Mouse (Mus musculus): ENCODE data around the gene Adh6a.
"Not testable (repeated sequence)": the region's sequence is repeated elsewhere in the genome, so short reads cannot be mapped to it uniquely, and the experiment has no call there.

Gene Adh6a

DNA sequence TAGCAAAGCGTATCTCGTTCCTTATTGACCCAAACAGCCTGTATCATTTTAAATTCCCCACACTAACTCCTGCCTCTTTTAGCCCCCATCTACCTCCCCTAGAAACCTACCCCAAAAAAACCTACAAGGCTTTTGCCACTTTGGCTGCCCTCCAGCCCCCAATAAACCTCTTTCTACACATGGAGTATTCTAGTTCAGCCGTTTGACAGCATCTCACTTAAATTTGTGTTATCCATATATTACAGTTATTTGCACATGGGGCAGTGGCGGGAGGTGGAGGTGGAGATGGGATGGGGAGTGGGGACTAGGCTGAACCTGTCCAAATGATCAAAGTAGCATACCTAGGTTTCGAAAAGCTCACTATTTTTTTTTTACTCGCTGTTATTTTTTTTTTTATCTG, 12.4 kb downstream of the Adh6a start:
- no peak for DNase-seq (ENCODE audit: low read depth)

DNA sequence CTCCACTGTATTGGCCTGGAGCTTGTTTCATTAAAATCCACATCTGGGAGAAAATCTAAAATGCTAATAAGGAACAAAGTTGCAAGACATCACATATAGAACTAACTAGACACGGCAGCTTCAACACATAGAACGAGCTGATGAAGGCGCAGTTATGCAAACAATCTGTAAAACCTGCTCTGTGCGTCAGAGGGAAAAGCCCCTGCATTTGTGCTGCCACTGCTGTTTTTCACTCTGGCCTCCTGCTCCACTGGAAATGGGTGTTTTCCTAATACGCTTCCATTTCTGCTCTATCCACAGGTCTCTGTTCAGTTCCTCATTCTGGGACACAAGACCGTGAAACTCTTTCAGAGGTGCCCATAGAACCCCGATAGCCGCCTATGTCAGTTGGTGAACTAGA, 20.8 kb downstream of the Adh6a start:
- peak; percentile 10 for DNase-seq (ENCODE audit: low read depth)

- peak; percentile 44 for DNase-seq (ENCODE audit: low read depth)
Measured at GRCm38 (mm10) chr3:138334320-138334719, 21.2 kb downstream of the Adh6a start.

- peak; percentile 21 for DNase-seq (ENCODE audit: low read depth)
Measured at GRCm38 (mm10) chr3:138335566-138335965, 22.5 kb downstream of the Adh6a start.

- peak; percentile 14 for DNase-seq (ENCODE audit: low read depth)
Measured at GRCm38 (mm10) chr3:138336104-138336754, 23.1 kb downstream of the Adh6a start.

GRCm38 (mm10) chr3:138341471-138341870, 28.4 kb downstream of the Adh6a start, which contains the start of gene Adh6b:
Gene Adh6b (plus strand): TSS chr3:138341775.
- no peak for DNase-seq (ENCODE audit: low read depth)

DNA sequence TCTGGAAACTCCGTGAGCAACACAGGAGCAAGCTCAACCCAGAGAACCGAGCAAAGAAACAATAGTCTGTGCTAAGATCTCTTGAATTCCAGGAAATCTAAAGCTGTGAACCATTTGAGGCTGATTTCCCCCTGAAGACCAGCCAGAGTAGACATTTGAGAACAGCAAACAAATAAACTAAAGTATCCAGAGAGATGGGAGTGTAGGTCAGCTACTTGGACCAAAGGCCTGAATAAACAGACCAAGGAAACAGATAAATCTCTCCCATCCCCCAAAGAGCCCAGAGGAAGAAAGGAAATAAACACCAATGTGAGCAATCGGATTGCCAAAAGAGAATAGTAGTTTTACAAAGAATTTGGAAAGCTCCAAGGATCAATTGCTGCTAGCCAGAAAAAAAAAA, 34.0 kb downstream of the Adh6a start:
- DNase-seq (ENCODE audit: low read depth) = no peak

- DNase-seq (ENCODE audit: low read depth) = no peak
Measured at GRCm38 (mm10) chr3:138352012-138352809, 39.1 kb downstream of the Adh6a start.

- DNase-seq (ENCODE audit: low read depth) = no peak
Measured at GRCm38 (mm10) chr3:138358856-138359255, 45.8 kb downstream of the Adh6a start.

- no peak for DNase-seq (ENCODE audit: low read depth)
Measured at GRCm38 (mm10) chr3:138360721-138361120, 47.6 kb downstream of the Adh6a start.

GRCm38 (mm10) chr3:138362920-138363319, 49.8 kb downstream of the Adh6a start:
- DNase-seq (ENCODE audit: low read depth) = no peak

GRCm38 (mm10) chr3:138366181-138366580, 53.1 kb downstream of the Adh6a start:
- no peak for DNase-seq (ENCODE audit: low read depth)

DNA sequence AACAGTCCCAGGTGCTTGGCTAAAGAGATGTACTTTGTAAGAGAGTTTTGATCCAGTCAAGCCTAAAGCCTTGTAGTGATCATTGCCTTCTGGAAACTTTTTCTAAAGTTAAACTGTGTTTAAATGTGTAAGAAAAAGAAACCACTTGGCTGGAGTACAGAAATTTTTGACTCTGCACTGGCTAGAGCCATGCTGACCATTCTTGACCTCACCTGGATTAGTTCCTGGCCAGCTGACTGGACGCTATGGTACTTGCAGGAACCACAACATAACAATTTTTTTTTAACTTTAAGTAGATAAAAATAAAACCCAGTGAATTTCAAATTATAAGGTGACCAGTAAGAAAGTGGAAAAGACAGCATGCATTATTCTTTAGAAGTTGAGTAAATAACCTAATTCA, 56.5 kb downstream of the Adh6a start:
- DNase-seq (ENCODE audit: low read depth) = no peak

DNA sequence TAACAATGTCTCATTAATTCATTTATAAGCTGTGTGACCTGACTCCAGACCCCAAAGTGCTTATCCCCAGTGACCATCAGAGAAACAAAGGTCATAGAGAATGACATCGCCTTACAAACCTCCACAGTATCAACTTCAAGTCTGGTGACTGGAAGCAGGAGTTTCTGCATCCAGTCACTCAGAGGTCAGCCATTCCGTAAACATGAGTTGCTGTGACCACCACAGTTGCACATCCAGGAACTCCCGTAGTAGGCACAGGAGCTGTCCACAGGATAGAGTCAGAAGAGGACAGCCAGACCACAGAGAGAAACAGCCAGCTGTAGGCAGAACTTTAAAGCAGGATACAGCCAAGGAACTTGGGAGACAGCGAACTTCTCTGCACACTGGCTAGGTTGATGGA, 57.2 kb downstream of the Adh6a start:
- not testable (repeated sequence) for DNase-seq (ENCODE audit: low read depth)

DNA sequence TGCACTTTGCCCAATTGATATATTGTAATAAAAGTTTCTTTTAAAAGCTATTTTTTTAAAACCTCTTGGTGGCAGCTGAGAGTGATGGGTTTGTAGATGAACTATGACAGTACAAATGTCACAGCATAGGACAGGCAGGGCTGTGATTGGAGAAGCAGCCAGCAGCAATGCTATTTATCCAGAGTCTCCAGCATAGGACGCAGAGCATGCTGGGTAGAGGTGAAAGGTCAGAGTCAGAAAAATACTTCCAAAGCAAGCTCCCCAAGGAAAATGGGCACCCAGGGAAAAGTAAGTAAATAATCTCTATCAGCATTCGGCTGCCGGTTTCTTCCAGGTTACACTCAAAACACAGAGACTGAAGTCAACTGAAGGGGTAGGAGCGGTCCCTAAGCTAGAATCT, 60.8 kb downstream of the Adh6a start:
- DNase-seq (ENCODE audit: low read depth) = no peak

DNA sequence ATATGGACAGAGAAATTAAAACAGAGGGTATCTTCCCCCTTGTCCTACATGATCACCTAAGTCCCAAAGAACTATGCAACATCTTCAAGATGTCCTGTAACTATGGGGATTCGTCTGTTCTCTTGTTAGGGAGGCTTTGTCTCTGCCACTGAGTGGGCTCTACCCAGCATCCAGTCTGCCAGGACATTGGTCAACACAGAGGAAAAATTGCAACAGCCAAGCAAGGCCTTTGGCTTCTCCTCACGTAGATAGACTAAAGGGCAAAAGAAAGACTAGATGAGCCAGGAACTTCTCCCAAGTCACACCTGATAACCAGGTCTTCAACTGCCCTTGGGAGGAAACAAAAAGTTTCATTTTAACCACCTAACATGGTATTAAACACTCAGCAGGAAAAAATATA, 62.1 kb downstream of the Adh6a start:
- DNase-seq (ENCODE audit: low read depth) = no peak
